Mouse (Mus musculus) CD4-positive naive resting alpha-beta T cell, adult 76 days (primary cell): ENCODE results near the gene Gm2016. TPM values are rescaled to one million over a fixed set of nuclear protein-coding genes. Genes with fewer than 3 reads are reported as not detected.

Experiments
- total RNA-seq: library from RNA; stranded (reverse); gene quantifications from one replicate; pipeline ENCODE4 v1.2.4, GENCODE M21; 2023

The Gm2016 gene
- not detected for total RNA-seq

GRCm38 (mm10) chr12:87873772-87874171, at the start of gene Gm2016:
Gene Gm2016 (plus strand): TSS chr12:87874072.

GRCm38 (mm10) chr12:87842239-87842638, 31.6 kb upstream of the Gm2016 start, which contains the start of gene Gm2001:
Gene Gm2001 (minus strand): TSS chr12:87842339.

GRCm38 (mm10) chr12:87895070-87895469, 21.2 kb downstream of the Gm2016 start, which contains the start of gene Gm2022:
Gene Gm2022 (plus strand): TSS chr12:87895370.

GRCm38 (mm10) chr12:87919721-87920120, 45.8 kb downstream of the Gm2016 start, which contains the start of gene Gm2035:
Gene Gm2035 (minus strand): TSS chr12:87919857.

Other genes starting within 250 kb of the Gm2016 start
- not detected for gene Gm16381, start 229.5 kb upstream of the Gm2016 start, total RNA-seq
- not detected for gene Gm21319, start 98.3 kb upstream of the Gm2016 start, total RNA-seq
- not detected for gene Gm21936, start 78.6 kb upstream of the Gm2016 start, total RNA-seq
- gene BB287469, start 57.5 kb upstream of the Gm2016 start, total RNA-seq, result not detected
- gene Gm2001, start 31.7 kb upstream of the Gm2016 start, total RNA-seq, result not detected
- not detected for gene Gm2022, start 21.3 kb downstream of the Gm2016 start, total RNA-seq
- gene Gm2035, start 45.8 kb downstream of the Gm2016 start, total RNA-seq, result not detected
- gene Gm2042, start 80.0 kb downstream of the Gm2016 start, total RNA-seq, result not detected
- not detected for gene Gm2075, start 137.8 kb downstream of the Gm2016 start, total RNA-seq
- gene Gm6803, start 144.7 kb downstream of the Gm2016 start, total RNA-seq, result not detected
- not detected for gene Gm2056, start 152.9 kb downstream of the Gm2016 start, total RNA-seq
- gene Gm16368, start 209.6 kb downstream of the Gm2016 start, total RNA-seq, result not detected